Mouse (Mus musculus): ENCODE measurements around the gene Mrpl53. TPM values are rescaled to one million over a fixed set of nuclear protein-coding genes. Genes with fewer than 3 reads are reported as not detected.
A peak's percentile ranks its signal among the peaks of the same experiment; 100 is the strongest.

Mrpl53 gene
- polyA plus RNA-seq, 1 experiment: 35.0 TPM

- Histone ChIP-seq H3K27me3 (ENCODE audit: control insufficient read depth, insufficient read depth, low read length) (no peaks in the 10 kb centered on the region), H3K4me3 (ENCODE audit: extremely low read depth, insufficient read depth, insufficient read length) (no peak overlapping the region), H3K27ac (ENCODE audit: insufficient read depth, low read length) (no peak overlapping the region), H3K36me3 (ENCODE audit: control insufficient read depth, insufficient read depth, low read length) (no peaks in the 10 kb centered on the region), H3K4me1 (ENCODE audit: control insufficient read depth, insufficient read depth, insufficient read length) (no peaks in the 10 kb centered on the region)
- 78% methylated on average over 2 of the region's 2 CpGs for WGBS
- DNase-seq (ENCODE audit: low read depth in 1 of 2, low spot score in 2 of 2): no peak
- TF ChIP-seq POLR2A (IDR thresholded peaks at IDR 0.05; ENCODE audit: low read depth, low read length) (no peak), CTCF (IDR thresholded peaks at IDR 0.05; ENCODE audit: extremely low read depth, insufficient read depth, insufficient read length, insufficient replicate concordance) (no peak)
Observed at GRCm38 (mm10) chr6:83145209-83145608, 36.4 kb downstream of the Mrpl53 start.

- no peak for DNase-seq (ENCODE audit: low read depth in 1 of 2, low spot score in 2 of 2)
- Histone ChIP-seq H3K27ac (ENCODE audit: insufficient read depth, low read length) (no peak overlapping the region), H3K4me1 (ENCODE audit: control insufficient read depth, insufficient read depth, insufficient read length) (no peaks in the 10 kb centered on the region), H3K36me3 (ENCODE audit: control insufficient read depth, insufficient read depth, low read length) (no peaks in the 10 kb centered on the region), H3K4me3 (ENCODE audit: extremely low read depth, insufficient read depth, insufficient read length) (no peak overlapping the region), H3K27me3 (ENCODE audit: control insufficient read depth, insufficient read depth, low read length) (no peaks in the 10 kb centered on the region)
- TF ChIP-seq CTCF (IDR thresholded peaks at IDR 0.05; ENCODE audit: extremely low read depth, insufficient read depth, insufficient read length, insufficient replicate concordance): no peak
- TF ChIP-seq POLR2A (IDR thresholded peaks at IDR 0.05; ENCODE audit: low read depth, low read length): no peak
- WGBS: 81% methylated on average over 9 of the region's 9 CpGs
Observed at GRCm38 (mm10) chr6:83145805-83146204, 37.0 kb downstream of the Mrpl53 start.

DNA sequence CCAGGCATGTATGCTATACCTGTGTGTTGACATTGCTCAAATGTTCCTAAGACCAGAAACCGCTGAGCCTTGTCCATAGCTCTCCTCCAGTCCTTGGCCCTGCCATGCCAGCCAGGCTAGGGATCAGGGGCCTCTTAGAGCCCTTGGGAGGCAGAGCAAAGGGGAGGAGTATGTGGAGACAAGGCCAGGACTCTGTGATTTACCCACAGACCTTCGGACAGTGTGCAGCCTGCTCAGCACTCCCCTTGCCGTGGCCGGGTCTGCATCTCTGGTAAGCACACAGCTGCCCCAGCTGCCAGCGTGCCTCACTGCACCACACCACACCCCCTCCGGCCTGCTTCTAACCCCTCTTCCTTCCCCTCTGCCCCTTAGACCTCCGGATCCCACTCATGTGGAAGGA, 38.4 kb downstream of the Mrpl53 start:
- whole genome bisulfite sequencing: 45% methylated on average over 7 of the region's 7 CpGs
- no peak for DNase-seq (ENCODE audit: low read depth in 1 of 2, low spot score in 2 of 2)
- Histone ChIP-seq H3K4me3 (ENCODE audit: extremely low read depth, insufficient read depth, insufficient read length) (no peak overlapping the region), H3K27ac (ENCODE audit: insufficient read depth, low read length) (no peak overlapping the region), H3K27me3 (ENCODE audit: control insufficient read depth, insufficient read depth, low read length) (no peaks in the 10 kb centered on the region), H3K4me1 (ENCODE audit: control insufficient read depth, insufficient read depth, insufficient read length) (no peaks in the 10 kb centered on the region), H3K36me3 (ENCODE audit: control insufficient read depth, insufficient read depth, low read length) (no peaks in the 10 kb centered on the region)
- TF ChIP-seq CTCF (IDR thresholded peaks at IDR 0.05; ENCODE audit: extremely low read depth, insufficient read depth, insufficient read length, insufficient replicate concordance) (no peak), POLR2A (IDR thresholded peaks at IDR 0.05; ENCODE audit: low read depth, low read length) (no peak)

GRCm38 (mm10) chr6:83151721-83152120, 42.9 kb downstream of the Mrpl53 start:
- Histone ChIP-seq H3K27me3 (ENCODE audit: control insufficient read depth, insufficient read depth, low read length) (0 out of 2 replicates have a peak, but pooled peaks cover 1% of the 10 kb centered on the region), H3K36me3 (ENCODE audit: control insufficient read depth, insufficient read depth, low read length) (no peaks in the 10 kb centered on the region), H3K4me1 (ENCODE audit: control insufficient read depth, insufficient read depth, insufficient read length) (peaks cover 2% of the 10 kb centered on the region; the same call in 1 of the 2 replicates), H3K27ac (ENCODE audit: insufficient read depth, low read length) (no peak overlapping the region), H3K4me3 (ENCODE audit: extremely low read depth, insufficient read depth, insufficient read length) (no peak overlapping the region)
- TF ChIP-seq POLR2A (IDR thresholded peaks at IDR 0.05; ENCODE audit: low read depth, low read length) (no peak), CTCF (IDR thresholded peaks at IDR 0.05; ENCODE audit: extremely low read depth, insufficient read depth, insufficient read length, insufficient replicate concordance) (no peak)
- WGBS: 80% methylated on average over 8 of the region's 8 CpGs
- DNase-seq (ENCODE audit: low read depth in 1 of 2, low spot score in 2 of 2): no peak

DNA sequence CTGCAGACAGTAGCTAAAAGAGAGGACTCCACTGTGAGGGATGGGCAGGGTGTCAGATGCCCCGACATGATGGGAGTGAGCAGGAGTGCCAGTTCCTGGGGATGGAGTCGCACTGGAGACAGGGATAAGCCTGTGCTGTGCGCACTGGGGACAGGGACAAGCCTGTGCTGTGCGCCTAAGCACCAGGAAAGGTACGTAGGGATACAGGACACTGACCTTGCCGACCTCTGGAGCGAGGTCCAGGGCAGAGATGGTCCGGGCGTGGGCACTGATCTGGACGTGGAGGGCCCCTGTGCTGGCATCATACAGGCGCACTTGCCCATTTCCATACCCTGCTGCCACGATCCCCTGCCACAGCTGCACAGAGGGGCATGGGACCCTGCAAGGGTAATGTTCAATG, 44.2 kb downstream of the Mrpl53 start:
- Histone ChIP-seq H3K4me3 (ENCODE audit: extremely low read depth, insufficient read depth, insufficient read length) (no peak overlapping the region), H3K36me3 (ENCODE audit: control insufficient read depth, insufficient read depth, low read length) (no peaks in the 10 kb centered on the region), H3K27me3 (ENCODE audit: control insufficient read depth, insufficient read depth, low read length) (0 out of 2 replicates have a peak, but pooled peaks cover 1% of the 10 kb centered on the region), H3K27ac (ENCODE audit: insufficient read depth, low read length) (no peak overlapping the region), H3K4me1 (ENCODE audit: control insufficient read depth, insufficient read depth, insufficient read length) (peaks cover 2% of the 10 kb centered on the region; the same call in 1 of the 2 replicates)
- no peak for TF ChIP-seq CTCF (IDR thresholded peaks at IDR 0.05; ENCODE audit: extremely low read depth, insufficient read depth, insufficient read length, insufficient replicate concordance)
- no peak for TF ChIP-seq POLR2A (IDR thresholded peaks at IDR 0.05; ENCODE audit: low read depth, low read length)
- no peak for DNase-seq (ENCODE audit: low read depth in 1 of 2, low spot score in 2 of 2)
- 91% methylated on average over 12 of the region's 12 CpGs for WGBS

DNA sequence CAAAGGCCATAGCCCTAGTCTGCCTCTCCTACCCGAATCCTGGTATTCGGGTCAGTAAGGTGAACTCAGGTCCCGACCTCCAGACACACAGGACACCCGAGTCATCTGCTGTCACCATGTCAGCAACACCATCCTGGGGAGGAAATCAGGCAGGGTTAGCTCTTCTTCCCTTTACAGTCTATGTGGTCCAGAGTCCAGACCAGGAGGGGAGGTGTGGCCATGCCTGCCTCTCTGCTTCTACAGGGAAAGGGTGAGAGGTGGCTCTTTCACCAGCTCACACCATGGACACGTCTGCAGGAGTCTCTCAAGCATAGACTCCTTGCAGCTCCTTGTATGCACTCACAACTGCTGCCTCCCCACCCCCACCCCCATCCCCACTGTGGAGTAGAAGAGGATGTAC, 44.6 kb downstream of the Mrpl53 start:
- no peak overlapping the region for H3K4me3 ChIP-seq (ENCODE audit: extremely low read depth, insufficient read depth, insufficient read length)
- DNase-seq (ENCODE audit: low read depth in 1 of 2, low spot score in 2 of 2): no peak
- TF ChIP-seq POLR2A (IDR thresholded peaks at IDR 0.05; ENCODE audit: low read depth, low read length) (no peak), CTCF (IDR thresholded peaks at IDR 0.05; ENCODE audit: extremely low read depth, insufficient read depth, insufficient read length, insufficient replicate concordance) (no peak)

GRCm38 (mm10) chr6:83155552-83156238, 46.9 kb downstream of the Mrpl53 start:
- Histone ChIP-seq H3K27me3 (ENCODE audit: control insufficient read depth, insufficient read depth, low read length) (0 out of 2 replicates have a peak, but pooled peaks cover 1% of the 10 kb centered on the region), H3K27ac (ENCODE audit: insufficient read depth, low read length) (no peak overlapping the region), H3K36me3 (ENCODE audit: control insufficient read depth, insufficient read depth, low read length) (no peaks in the 10 kb centered on the region), H3K4me1 (ENCODE audit: control insufficient read depth, insufficient read depth, insufficient read length) (peaks cover 2% of the 10 kb centered on the region; the same call in 1 of the 2 replicates), H3K4me3 (ENCODE audit: extremely low read depth, insufficient read depth, insufficient read length) (peak overlapping the region; percentile 62)
- 14% methylated on average over 23 of the region's 23 CpGs for WGBS
- TF ChIP-seq POLR2A (IDR thresholded peaks at IDR 0.05; ENCODE audit: low read depth, low read length) (no peak), CTCF (IDR thresholded peaks at IDR 0.05; ENCODE audit: extremely low read depth, insufficient read depth, insufficient read length, insufficient replicate concordance) (no peak)
- DNase-seq (ENCODE audit: low read depth in 1 of 2, low spot score in 2 of 2): no peak

More for the DNA sequence above, 44.6 kb downstream of the Mrpl53 start:
- 79% methylated on average over 5 of the region's 5 CpGs for WGBS
- no peak overlapping the region for H3K27ac ChIP-seq (ENCODE audit: insufficient read depth, low read length)
- H3K36me3 ChIP-seq (ENCODE audit: control insufficient read depth, insufficient read depth, low read length): no peaks in the 10 kb centered on the region
- H3K4me1 ChIP-seq (ENCODE audit: control insufficient read depth, insufficient read depth, insufficient read length): peaks cover 2% of the 10 kb centered on the region; the same call in 1 of the 2 replicates
- H3K27me3 ChIP-seq (ENCODE audit: control insufficient read depth, insufficient read depth, low read length): 0 out of 2 replicates have a peak, but pooled peaks cover 1% of the 10 kb centered on the region

Measured in spleen, adult 2 months (tissue).